Comparison of ENCODE assay signal across 19 mouse cellular contexts in genomic region chr4:131683176-131683575, GRCm38 (mm10).
DNase-seq lines count a peak whose midpoint lies in the region; ATAC-seq and TF ChIP-seq lines count a peak whose summit lies in the region.
"Had no signal": no experiment of that assay in that cellular context is flagged by ENCODE, and none has a peak within 500 bp of the region (broad histone marks: within the 10 kb centered on the region; RNA-seq: fewer than 3 reads in every experiment).

No protein-coding gene starts in this region.

- H3K36me3 ChIP-seq in forebrain, postnatal 0 days (ENCODE audit: insufficient read depth): no peaks in the 10 kb centered on the region
- no peaks in the 10 kb centered on the region for H3K36me3 ChIP-seq in forebrain, embryonic 11.5 days (ENCODE audit: control insufficient read depth, insufficient read depth, low read length)
- H3K36me3 ChIP-seq: embryonic facial prominence, embryonic 10.5 days; embryonic facial prominence, embryonic 12.5 days; forebrain, embryonic 12.5 days; G1E had no signal

- WGBS in forebrain, postnatal 0 days: 24% methylated on average over 7 of the region's 7 CpGs
- WGBS in forebrain, embryonic 11.5 days: 81% methylated on average over 7 of the region's 7 CpGs

- H3K4me2 ChIP-seq in forebrain, postnatal 0 days (ENCODE audit: low read depth): no peak overlapping the region
- no peak overlapping the region for H3K4me2 ChIP-seq in forebrain, embryonic 11.5 days (ENCODE audit: low read depth, low read length, severe bottlenecking)
- H3K4me2 ChIP-seq: embryonic facial prominence, embryonic 12.5 days; forebrain, embryonic 12.5 days had no signal

- TF ChIP-seq CTCF in forebrain, postnatal 0 days (IDR thresholded peaks at IDR 0.05; ENCODE audit: low read depth): no peak

- peak; percentile 45 to 46 for DNase-seq in cerebellum, postnatal 10 days
- no peak for DNase-seq in cerebellum, adult 18-20 months
- DNase-seq in forebrain, postnatal 0 days: peak; percentile 19
- no peak for DNase-seq in forebrain, embryonic 11.5 days (ENCODE audit: low spot score)
- DNase-seq in Muller cell, postnatal 12 days (ENCODE audit: inconsistent ontology term): peak; percentile 88
- no peak for DNase-seq in heart, adult 11 months
- DNase-seq: adrenal gland, adult 2 months; adrenal gland, postnatal 10 days; adrenal gland, postnatal 25 days; B cell, adult 2 months; cerebellum, adult 11-12 months; cerebellum, adult 8-10 months; cerebellum, adult 9-11 months had no signal

- no peak for ATAC-seq in forebrain, postnatal 0 days
- ATAC-seq in forebrain, embryonic 11.5 days (replicated peaks; ENCODE audit: low FRiP score): no peak
- ATAC-seq: CD4-positive, CD25-positive, alpha-beta regulatory T cell, adult 4 months; forebrain, embryonic 16.5 days had no signal

- no peaks in the 10 kb centered on the region for H3K27me3 ChIP-seq in forebrain, postnatal 0 days (ENCODE audit: insufficient read depth, low read length)
- no peaks in the 10 kb centered on the region for H3K27me3 ChIP-seq in forebrain, embryonic 11.5 days (ENCODE audit: control insufficient read depth, insufficient read depth, low read length)
- H3K27me3 ChIP-seq: embryonic facial prominence, embryonic 12.5 days; forebrain, embryonic 12.5 days had no signal

- H3K4me1 ChIP-seq in forebrain, postnatal 0 days (ENCODE audit: insufficient read depth): no peaks in the 10 kb centered on the region
- H3K4me1 ChIP-seq in forebrain, embryonic 11.5 days (replicated peaks; ENCODE audit: control insufficient read depth, insufficient read depth, low read length): no peaks in the 10 kb centered on the region
- H3K4me1 ChIP-seq: embryonic facial prominence, embryonic 10.5 days; embryonic facial prominence, embryonic 12.5 days; forebrain, embryonic 12.5 days had no signal

- no peak overlapping the region for H3K4me3 ChIP-seq in forebrain, postnatal 0 days (ENCODE audit: low read depth, low read length)
- no peak overlapping the region for H3K4me3 ChIP-seq in forebrain, embryonic 11.5 days (ENCODE audit: low read depth, low read length)
- H3K4me3 ChIP-seq: embryonic facial prominence, embryonic 10.5 days; embryonic facial prominence, embryonic 12.5 days; forebrain, embryonic 12.5 days had no signal

- no peak overlapping the region for H3K27ac ChIP-seq in forebrain, postnatal 0 days (ENCODE audit: low read depth, low read length)
- H3K27ac ChIP-seq in forebrain, embryonic 11.5 days (ENCODE audit: low read depth, low read length): no peak overlapping the region
- H3K27ac ChIP-seq: embryonic facial prominence, embryonic 10.5 days; embryonic facial prominence, embryonic 12.5 days; forebrain, embryonic 12.5 days had no signal

- H3K9me3 ChIP-seq in forebrain, postnatal 0 days (ENCODE audit: low read length): no peaks in the 10 kb centered on the region
- no peaks in the 10 kb centered on the region for H3K9me3 ChIP-seq in forebrain, embryonic 11.5 days (ENCODE audit: control insufficient read depth, low read length)
- H3K9me3 ChIP-seq: embryonic facial prominence, embryonic 10.5 days; embryonic facial prominence, embryonic 12.5 days; forebrain, embryonic 12.5 days; G1E had no signal

- no peak overlapping the region for H3K9ac ChIP-seq in forebrain, postnatal 0 days
- H3K9ac ChIP-seq in forebrain, embryonic 11.5 days (ENCODE audit: low read length): no peak overlapping the region
- H3K9ac ChIP-seq: embryonic facial prominence, embryonic 12.5 days; forebrain, embryonic 12.5 days had no signal

Comparison
In these comparisons a context has a peak if more than half of its experiments do, and no peak if none do; other contexts are left out.
1. DNase-seq: peak in cerebellum, postnatal 10 days (2 of 2), forebrain, postnatal 0 days (single experiment) and Muller cell, postnatal 12 days (single experiment); none in cerebellum, adult 18-20 months (0 of 2), forebrain, embryonic 11.5 days (single experiment) and heart, adult 11 months (single experiment).